Mouse (Mus musculus) embryo, embryonic 9.5 days (tissue): Measurements from ENCODE around the gene Ncapd2.

Experiments used
- DNase-seq: peaks from one replicate; pipeline ENCODE4 v3.0.0-alpha.2; 2017; ENCODE audit errors: extremely low spot score

The Ncapd2 gene

GRCm38 (mm10) chr6:125148926-125149568 lies 42.5 kb downstream of the Ncapd2 start:
- DNase-seq, result no peak

GRCm38 (mm10) chr6:125148251-125148925 lies 43.1 kb downstream of the Ncapd2 start:
- DNase-seq, result no peak

- DNase-seq, result no peak
Observed at GRCm38 (mm10) chr6:125147329-125147728, 44.2 kb downstream of the Ncapd2 start.

GRCm38 (mm10) chr6:125146797-125147196 lies 44.7 kb downstream of the Ncapd2 start:
- no peak for DNase-seq

GRCm38 (mm10) chr6:125146148-125146547 lies 45.4 kb downstream of the Ncapd2 start:
- DNase-seq, result no peak

GRCm38 (mm10) chr6:125145479-125145951 lies 46.0 kb downstream of the Ncapd2 start:
- peak; percentile 35 for DNase-seq

- peak; percentile 96 for DNase-seq
Observed at GRCm38 (mm10) chr6:125145001-125145400, 46.5 kb downstream of the Ncapd2 start, which contains the start of gene Iffo1. Gene Iffo1, plus strand, starts transcription at chr6:125145241.

GRCm38 (mm10) chr6:125143904-125144303 lies 47.6 kb downstream of the Ncapd2 start:
- no peak for DNase-seq

- DNase-seq, result no peak
Observed at GRCm38 (mm10) chr6:125143128-125143527, 48.4 kb downstream of the Ncapd2 start.

- DNase-seq, result no peak
Observed at GRCm38 (mm10) chr6:125142436-125142835, 49.1 kb downstream of the Ncapd2 start.

- no peak for DNase-seq
Observed at GRCm38 (mm10) chr6:125139747-125140146, 51.8 kb downstream of the Ncapd2 start.

- no peak for DNase-seq
Observed at GRCm38 (mm10) chr6:125137002-125137671, 54.4 kb downstream of the Ncapd2 start.

GRCm38 (mm10) chr6:125132470-125132869 lies 59.0 kb downstream of the Ncapd2 start:
- no peak for DNase-seq

GRCm38 (mm10) chr6:125131302-125132156 lies 60.0 kb downstream of the Ncapd2 start, which contains the start of gene Nop2:
Gene Nop2, plus strand, starts transcription at chr6:125131909.
- peak; percentile 94 for DNase-seq

GRCm38 (mm10) chr6:125129710-125130402 lies 61.6 kb downstream of the Ncapd2 start:
- no peak for DNase-seq

GRCm38 (mm10) chr6:125128724-125129123 lies 62.8 kb downstream of the Ncapd2 start:
- no peak for DNase-seq

GRCm38 (mm10) chr6:125119387-125119786 lies 72.1 kb downstream of the Ncapd2 start:
- DNase-seq, result no peak
